Mouse (Mus musculus): ENCODE measurements around the gene Astn2. TPM values are rescaled to one million over a fixed set of nuclear protein-coding genes. Genes with fewer than 3 reads are reported as not detected.

The Astn2 gene
- polyA plus RNA-seq, 1 experiment from 2014 or later, result 0.69 TPM

GRCm38 (mm10) chr4:65426437-65426836, 978.0 kb downstream of the Astn2 start:
- Histone ChIP-seq H3K9me3 (ENCODE audit: low read length) (no peaks in the 10 kb centered on the region), H3K27ac (ENCODE audit: low read length) (no peak overlapping the region), H3K4me3 (ENCODE audit: low read depth, low read length) (no peak overlapping the region), H3K4me2 (replicated peaks; ENCODE audit: low read depth, low read length) (no peak overlapping the region), H3K4me1 (ENCODE audit: insufficient read depth, low read depth, low read length) (0 out of 2 replicates have a peak, but pooled peaks cover 3% of the 10 kb centered on the region), H3K27me3 (replicated peaks; ENCODE audit: insufficient read depth, low read length) (no peaks in the 10 kb centered on the region), H3K36me3 (ENCODE audit: insufficient read depth, low read length) (no peaks in the 10 kb centered on the region), H3K9ac (replicated peaks; ENCODE audit: low read depth) (no peak overlapping the region)
- no peak for DNase-seq (ENCODE audit: low spot score)
- TF ChIP-seq EP300 (IDR thresholded peaks at IDR 0.05) (no peak), CTCF (IDR thresholded peaks at IDR 0.05) (no peak)
- ATAC-seq, result no peak
- WGBS, result 54% methylated on average over 5 of the region's 5 CpGs

- WGBS, result 84% methylated on average over 3 of the region's 3 CpGs
- H3K27ac ChIP-seq (ENCODE audit: low read length), result no peak overlapping the region
- H3K36me3 ChIP-seq (ENCODE audit: insufficient read depth, low read length), result no peaks in the 10 kb centered on the region
- H3K4me1 ChIP-seq (ENCODE audit: insufficient read depth, low read depth, low read length), result 0 out of 2 replicates have a peak, but pooled peaks cover 3% of the 10 kb centered on the region
- H3K4me3 ChIP-seq (ENCODE audit: low read depth, low read length), result no peak overlapping the region
- no peaks in the 10 kb centered on the region for H3K27me3 ChIP-seq (replicated peaks; ENCODE audit: insufficient read depth, low read length)
- ATAC-seq (no peak), DNase-seq (ENCODE audit: low spot score) (no peak)
- H3K4me2 ChIP-seq (replicated peaks; ENCODE audit: low read depth, low read length), result no peak overlapping the region
- no peak for TF ChIP-seq CTCF (IDR thresholded peaks at IDR 0.05)
- no peak for TF ChIP-seq EP300 (IDR thresholded peaks at IDR 0.05)
- H3K9ac ChIP-seq (replicated peaks; ENCODE audit: low read depth), result no peak overlapping the region
- no peaks in the 10 kb centered on the region for H3K9me3 ChIP-seq (ENCODE audit: low read length)
Observed at GRCm38 (mm10) chr4:65423068-65423625, 981.3 kb downstream of the Astn2 start.

GRCm38 (mm10) chr4:65421272-65421671, 983.1 kb downstream of the Astn2 start:
- Histone ChIP-seq H3K27me3 (replicated peaks; ENCODE audit: insufficient read depth, low read length) (no peaks in the 10 kb centered on the region), H3K4me1 (ENCODE audit: insufficient read depth, low read depth, low read length) (0 out of 2 replicates have a peak, but pooled peaks cover 3% of the 10 kb centered on the region), H3K4me2 (replicated peaks; ENCODE audit: low read depth, low read length) (no peak overlapping the region), H3K9ac (replicated peaks; ENCODE audit: low read depth) (no peak overlapping the region), H3K9me3 (ENCODE audit: low read length) (no peaks in the 10 kb centered on the region), H3K36me3 (ENCODE audit: insufficient read depth, low read length) (no peaks in the 10 kb centered on the region), H3K4me3 (ENCODE audit: low read depth, low read length) (no peak overlapping the region), H3K27ac (ENCODE audit: low read length) (no peak overlapping the region)
- no peak for DNase-seq (ENCODE audit: low spot score)
- ATAC-seq, result no peak
- TF ChIP-seq EP300 (IDR thresholded peaks at IDR 0.05), result no peak
- TF ChIP-seq CTCF (IDR thresholded peaks at IDR 0.05), result no peak
- WGBS, result 63% methylated on average over 2 of the region's 2 CpGs

DNA sequence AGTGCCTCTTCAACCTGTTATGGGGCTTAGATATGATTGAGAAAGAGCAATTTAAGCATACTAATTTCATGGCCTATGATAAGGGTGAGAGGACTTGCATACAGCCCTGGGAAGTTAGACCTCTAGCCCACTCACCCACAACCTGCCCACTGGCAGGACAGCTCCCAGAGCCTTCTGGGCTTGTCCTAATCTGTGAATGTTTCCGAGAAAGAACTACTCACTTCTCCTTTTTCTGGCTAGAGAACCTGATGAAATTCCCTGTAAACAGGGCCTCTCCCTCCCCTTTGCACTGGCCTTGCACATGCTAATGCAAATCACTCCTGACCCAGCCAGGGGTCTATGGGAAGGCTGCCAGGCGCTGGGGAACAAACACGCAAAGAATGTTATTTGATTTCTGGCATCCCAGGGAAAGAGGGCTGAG, 983.9 kb downstream of the Astn2 start:
- H3K4me3 ChIP-seq (ENCODE audit: low read depth, low read length), result no peak overlapping the region
- H3K9me3 ChIP-seq (ENCODE audit: low read length), result no peaks in the 10 kb centered on the region
- no peak overlapping the region for H3K4me2 ChIP-seq (replicated peaks; ENCODE audit: low read depth, low read length)
- H3K4me1 ChIP-seq (ENCODE audit: insufficient read depth, low read depth, low read length), result 0 out of 2 replicates have a peak, but pooled peaks cover 3% of the 10 kb centered on the region
- ATAC-seq, result peak; percentile 78
- H3K9ac ChIP-seq (replicated peaks; ENCODE audit: low read depth), result no peak overlapping the region
- H3K36me3 ChIP-seq (ENCODE audit: insufficient read depth, low read length), result no peaks in the 10 kb centered on the region
- peak; percentile 79 for DNase-seq (ENCODE audit: low spot score)
- WGBS, result 10% methylated on average over 3 of the region's 3 CpGs
- H3K27me3 ChIP-seq (replicated peaks; ENCODE audit: insufficient read depth, low read length), result no peaks in the 10 kb centered on the region
- peak overlapping the region; percentile 32 for H3K27ac ChIP-seq (ENCODE audit: low read length)
- peak; percentile 60 for TF ChIP-seq EP300 (IDR thresholded peaks at IDR 0.05)
- no peak for TF ChIP-seq CTCF (IDR thresholded peaks at IDR 0.05)

- Histone ChIP-seq H3K27me3 (replicated peaks; ENCODE audit: insufficient read depth, low read length) (no peaks in the 10 kb centered on the region), H3K36me3 (ENCODE audit: insufficient read depth, low read length) (no peaks in the 10 kb centered on the region), H3K4me3 (ENCODE audit: low read depth, low read length) (no peak overlapping the region), H3K4me1 (ENCODE audit: insufficient read depth, low read depth, low read length) (0 out of 2 replicates have a peak, but pooled peaks cover 3% of the 10 kb centered on the region), H3K4me2 (replicated peaks; ENCODE audit: low read depth, low read length) (no peak overlapping the region), H3K9me3 (ENCODE audit: low read length) (no peaks in the 10 kb centered on the region), H3K9ac (replicated peaks; ENCODE audit: low read depth) (no peak overlapping the region), H3K27ac (ENCODE audit: low read length) (no peak overlapping the region)
- ATAC-seq (no peak), DNase-seq (ENCODE audit: low spot score) (no peak)
- TF ChIP-seq EP300 (IDR thresholded peaks at IDR 0.05) (no peak), CTCF (IDR thresholded peaks at IDR 0.05) (no peak)
- 45% methylated on average over 4 of the region's 4 CpGs for WGBS
Observed at GRCm38 (mm10) chr4:65415507-65415906, 988.9 kb downstream of the Astn2 start.

DNA sequence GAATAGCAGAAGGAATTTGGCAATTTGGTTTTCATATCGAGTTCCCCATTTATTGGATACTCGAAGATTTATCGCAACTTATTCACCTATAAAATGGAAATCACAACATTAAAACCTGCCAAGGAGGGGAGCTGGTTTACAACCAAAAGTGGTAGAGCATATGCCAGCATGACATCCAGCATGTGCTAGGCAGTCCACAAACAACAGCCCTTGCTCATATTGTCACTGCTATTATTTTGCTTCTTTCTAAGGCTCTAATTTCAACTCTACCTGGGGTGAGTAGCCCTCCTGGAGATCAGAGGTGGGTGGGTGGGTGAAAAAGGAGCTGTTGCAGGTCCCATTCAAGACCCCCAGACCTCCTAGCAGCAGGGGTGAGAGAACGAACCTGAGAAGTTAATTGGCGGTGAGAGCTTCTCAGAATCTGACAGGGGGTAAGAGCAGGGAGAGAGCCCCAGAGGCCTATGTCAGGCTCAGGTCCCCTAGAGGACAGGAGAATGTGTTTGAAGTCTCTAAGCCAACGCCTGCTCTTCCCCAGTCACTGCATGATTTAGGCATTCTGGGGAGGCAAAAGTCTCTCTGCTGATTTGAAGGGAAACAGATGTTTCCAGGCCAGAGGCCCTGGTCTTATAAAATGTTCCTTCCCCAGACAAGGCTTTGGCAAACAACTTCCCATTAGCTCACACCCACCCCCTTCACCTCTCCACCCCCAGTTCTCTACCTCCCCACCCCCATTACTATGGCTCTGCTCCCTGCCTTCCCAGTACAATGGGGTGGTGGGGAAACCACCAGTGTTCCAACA, 1001.4 kb downstream of the Astn2 start:
- H3K4me1 ChIP-seq (ENCODE audit: insufficient read depth, low read depth, low read length), result no peaks in the 10 kb centered on the region
- ATAC-seq (peak; percentile 73), DNase-seq (ENCODE audit: low spot score) (peak; percentile 74)
- no peak overlapping the region for H3K4me3 ChIP-seq (ENCODE audit: low read depth, low read length)
- no peak overlapping the region for H3K4me2 ChIP-seq (replicated peaks; ENCODE audit: low read depth, low read length)
- H3K36me3 ChIP-seq (ENCODE audit: insufficient read depth, low read length), result no peaks in the 10 kb centered on the region
- TF ChIP-seq CTCF (IDR thresholded peaks at IDR 0.05) (no peak), EP300 (IDR thresholded peaks at IDR 0.05) (no peak)
- no peak overlapping the region for H3K27ac ChIP-seq (ENCODE audit: low read length)
- 65% methylated on average over 6 of the region's 6 CpGs for WGBS
- no peaks in the 10 kb centered on the region for H3K9me3 ChIP-seq (ENCODE audit: low read length)
- no peaks in the 10 kb centered on the region for H3K27me3 ChIP-seq (replicated peaks; ENCODE audit: insufficient read depth, low read length)
- no peak overlapping the region for H3K9ac ChIP-seq (replicated peaks; ENCODE audit: low read depth)
